8 mouse cellular contexts compared by ENCODE assay signal in genomic region chr17:28691687-28692340, GRCm38 (mm10). TPM values are rescaled to one million over a fixed set of nuclear protein-coding genes. Genes with fewer than 3 reads are reported as not detected.
DNase-seq lines count a peak whose midpoint lies in the region; ATAC-seq and TF ChIP-seq lines count a peak whose summit lies in the region.

No protein-coding gene starts in this region.

- under 1% methylated on average over 53 of the region's 53 CpGs for WGBS in cerebellum, adult 2 months
- 5% methylated on average over 45 of the region's 53 CpGs for WGBS in forebrain, postnatal 0 days
- WGBS in hindbrain, embryonic 16.5 days: under 1% methylated on average over 50 of the region's 53 CpGs
- under 1% methylated on average over 53 of the region's 53 CpGs for WGBS in liver, embryonic 14.5 days (ENCODE audit: insufficient replicate concordance)
- WGBS in neural tube, embryonic 14.5 days: under 1% methylated on average over 46 of the region's 53 CpGs

- no peak for TF ChIP-seq CTCF in cerebellum, adult 2 months (IDR thresholded peaks at IDR 0.05; ENCODE audit: borderline replicate concordance, insufficient read depth, low read depth, low read length)
- TF ChIP-seq CTCF in forebrain, postnatal 0 days (IDR thresholded peaks at IDR 0.05; ENCODE audit: low read depth): no peak; the same call in 1 of the 2 replicates
- TF ChIP-seq CTCF in liver, embryonic 14.5 days (IDR thresholded peaks at IDR 0.05; ENCODE audit: low read depth): no peak

- H3K4me1 ChIP-seq in cerebellum, adult 2 months (ENCODE audit: control insufficient read depth, insufficient read depth, low read length): peaks cover 7% of the 10 kb centered on the region
- peaks cover 21% of the 10 kb centered on the region for H3K4me1 ChIP-seq in forebrain, postnatal 0 days (ENCODE audit: insufficient read depth)
- H3K4me1 ChIP-seq in hindbrain, embryonic 16.5 days (ENCODE audit: control insufficient read depth, insufficient read depth, low read depth, low read length): peaks cover 36% of the 10 kb centered on the region
- peaks cover 31 to 32% of the 10 kb centered on the region in 2 experiments for H3K4me1 ChIP-seq in liver, embryonic 14.5 days (replicated peaks; ENCODE audit: control insufficient read depth in 2 of 2, insufficient read depth in 2 of 2, low read length in 1 of 2)
- peaks cover 23% of the 10 kb centered on the region for H3K4me1 ChIP-seq in neural tube, embryonic 14.5 days (ENCODE audit: control insufficient read depth, insufficient read depth, low read length)

- peak; percentile 50 to 57 for DNase-seq in lung, adult 18-20 months
- DNase-seq in lung, postnatal 36 days: no peak
- peak; percentile 67 to 71 for DNase-seq in cerebellum, adult 2 months
- peak; percentile 52 for DNase-seq in forebrain, postnatal 0 days
- DNase-seq in liver, embryonic 14.5 days (ENCODE audit: low read depth in 3 of 3, low spot score in 3 of 3): no peak
- peak; percentile 47 to 52 for DNase-seq in thymus, postnatal 10 days (ENCODE audit: low spot score in 2 of 2)

- peak overlapping the region; percentile 92 for H3K9ac ChIP-seq in forebrain, postnatal 0 days
- H3K9ac ChIP-seq in hindbrain, embryonic 16.5 days (ENCODE audit: low read depth, low read length): peak overlapping the region; percentile 97
- peak overlapping the region; percentile 98 for H3K9ac ChIP-seq in liver, embryonic 14.5 days (replicated peaks)
- H3K9ac ChIP-seq in neural tube, embryonic 14.5 days (replicated peaks; ENCODE audit: low read depth, low read length): peak overlapping the region; percentile 92

- peak overlapping the region; percentile 87 for H3K27ac ChIP-seq in cerebellum, adult 2 months (ENCODE audit: insufficient read depth, low read length)
- peak overlapping the region; percentile 98 for H3K27ac ChIP-seq in forebrain, postnatal 0 days (ENCODE audit: low read depth, low read length)
- peak overlapping the region; percentile 97 for H3K27ac ChIP-seq in hindbrain, embryonic 16.5 days (ENCODE audit: low read depth, low read length)
- H3K27ac ChIP-seq in liver, embryonic 14.5 days: peak overlapping the region; percentile 90
- H3K27ac ChIP-seq in neural tube, embryonic 14.5 days (ENCODE audit: low read depth, low read length): peak overlapping the region; percentile 94

- no peak for TF ChIP-seq POLR2A in cerebellum, adult 2 months (IDR thresholded peaks at IDR 0.05; ENCODE audit: borderline replicate concordance, insufficient read depth, low read length)

- H3K27me3 ChIP-seq in cerebellum, adult 2 months (ENCODE audit: control insufficient read depth, insufficient read depth, low read length): no peaks in the 10 kb centered on the region
- H3K27me3 ChIP-seq in forebrain, postnatal 0 days (ENCODE audit: insufficient read depth, low read length): no peaks in the 10 kb centered on the region
- no peaks in the 10 kb centered on the region for H3K27me3 ChIP-seq in hindbrain, embryonic 16.5 days (replicated peaks; ENCODE audit: control insufficient read depth, insufficient read depth, low read length)
- H3K27me3 ChIP-seq in liver, embryonic 14.5 days (ENCODE audit: control insufficient read depth, insufficient read depth, low read length): no peaks in the 10 kb centered on the region
- H3K27me3 ChIP-seq in neural tube, embryonic 14.5 days (ENCODE audit: control insufficient read depth, insufficient read depth, low read length): no peaks in the 10 kb centered on the region

- ATAC-seq in forebrain, postnatal 0 days: peak; percentile 39
- ATAC-seq in hindbrain, embryonic 16.5 days: peak; percentile 51
- peak; percentile 36 for ATAC-seq in liver, embryonic 14.5 days (ENCODE audit: insufficient read depth)
- peak; percentile 52; the same call in 1 of the 2 replicates for ATAC-seq in neural tube, embryonic 14.5 days (ENCODE audit: low read depth)

- no peaks in the 10 kb centered on the region for H3K9me3 ChIP-seq in forebrain, postnatal 0 days (ENCODE audit: low read length)
- H3K9me3 ChIP-seq in hindbrain, embryonic 16.5 days (ENCODE audit: control insufficient read depth, low read length): no peaks in the 10 kb centered on the region
- H3K9me3 ChIP-seq in liver, embryonic 14.5 days (ENCODE audit: control insufficient read depth, low read length): no peaks in the 10 kb centered on the region
- no peaks in the 10 kb centered on the region for H3K9me3 ChIP-seq in neural tube, embryonic 14.5 days (ENCODE audit: control insufficient read depth, low read length)

- no peak for TF ChIP-seq EP300 in liver, embryonic 14.5 days (IDR thresholded peaks at IDR 0.05; ENCODE audit: low read depth)

- 0 out of 2 replicates have a peak, but pooled peaks cover 3% of the 10 kb centered on the region for H3K36me3 ChIP-seq in forebrain, postnatal 0 days (ENCODE audit: insufficient read depth)
- no peaks in the 10 kb centered on the region for H3K36me3 ChIP-seq in hindbrain, embryonic 16.5 days (ENCODE audit: control insufficient read depth, insufficient read depth, low read length)
- 0 out of 2 replicates have a peak, but pooled peaks cover 6% of the 10 kb centered on the region for H3K36me3 ChIP-seq in liver, embryonic 14.5 days (replicated peaks; ENCODE audit: control insufficient read depth, insufficient read depth, low read depth)
- no peaks in the 10 kb centered on the region for H3K36me3 ChIP-seq in neural tube, embryonic 14.5 days (ENCODE audit: control insufficient read depth, insufficient read depth, low read length)

- H3K4me2 ChIP-seq in forebrain, postnatal 0 days (ENCODE audit: low read depth): peak overlapping the region; percentile 80
- H3K4me2 ChIP-seq in hindbrain, embryonic 16.5 days (ENCODE audit: low read length): peak overlapping the region; percentile 84
- H3K4me2 ChIP-seq in liver, embryonic 14.5 days (ENCODE audit: low read depth): peak overlapping the region; percentile 76
- peak overlapping the region; percentile 71 for H3K4me2 ChIP-seq in neural tube, embryonic 14.5 days (ENCODE audit: low read depth, low read length)

- peak overlapping the region; percentile 87 for H3K4me3 ChIP-seq in cerebellum, adult 2 months (replicated peaks; ENCODE audit: insufficient read depth, low read depth, low read length)
- H3K4me3 ChIP-seq in forebrain, postnatal 0 days (ENCODE audit: low read depth, low read length): peak overlapping the region; percentile 92
- H3K4me3 ChIP-seq in hindbrain, embryonic 16.5 days (ENCODE audit: low read length): peak overlapping the region; percentile 99
- H3K4me3 ChIP-seq in liver, embryonic 14.5 days (ENCODE audit: insufficient read depth in 1 of 2, low read depth in 2 of 2, low read length in 2 of 2): peak overlapping the region; percentile 85 to 100
- H3K4me3 ChIP-seq in neural tube, embryonic 14.5 days (ENCODE audit: low read depth, low read length): peak overlapping the region; percentile 98

RNA-seq across cellular contexts. Expression of gene Mapk14, which starts 0.7 kb away (rescaled TPM):
- 114 and 116 TPM in 2 replicates for polyA plus RNA-seq in cerebellum, adult 2 months (2012; rRNA removed)
- total RNA-seq in forebrain, postnatal 0 days (2014; rRNA removed): 28.7 and 33.5 TPM in 2 replicates
- 16.6 and 20.4 TPM in 2 replicates for polyA plus RNA-seq in forebrain, postnatal 0 days (2015; fragmentation: Nextera tagmentation; extraction: Ambion mirVana)
- polyA plus RNA-seq in hindbrain, embryonic 16.5 days (2015; fragmentation: Nextera tagmentation; extraction: Ambion mirVana): 22.7 and 24.0 TPM in 2 replicates
- polyA plus RNA-seq in liver, embryonic 14.5 days (2012; rRNA removed): 30.3 and 37.8 TPM in 2 replicates
- 33.2 and 36.1 TPM in 2 replicates for polyA plus RNA-seq in liver, embryonic 14.5 days (2014; fragmentation: Nextera tagmentation; extraction: Ambion mirVana)
- polyA plus RNA-seq in neural tube, embryonic 14.5 days (2014; fragmentation: Nextera tagmentation; extraction: Ambion mirVana): 30.0 and 35.6 TPM in 2 replicates

RNA-seq across cellular contexts. Expression of gene Slc26a8, which starts 1.8 kb away (rescaled TPM):
- polyA plus RNA-seq in cerebellum, adult 2 months (2012; rRNA removed): 4.9 and 5.5 TPM in 2 replicates
- 2.0 and 3.3 TPM in 2 replicates for total RNA-seq in forebrain, postnatal 0 days (2014; rRNA removed)
- 1.3 and 1.8 TPM in 2 replicates for polyA plus RNA-seq in forebrain, postnatal 0 days (2015; fragmentation: Nextera tagmentation; extraction: Ambion mirVana)
- polyA plus RNA-seq in hindbrain, embryonic 16.5 days (2015; fragmentation: Nextera tagmentation; extraction: Ambion mirVana): 1.4 TPM in 2 replicates
- polyA plus RNA-seq in liver, embryonic 14.5 days (2012; rRNA removed): 0.26 and 0.35 TPM in 2 replicates
- polyA plus RNA-seq in liver, embryonic 14.5 days (2014; fragmentation: Nextera tagmentation; extraction: Ambion mirVana): 0.11 and 0.21 TPM in 2 replicates
- polyA plus RNA-seq in neural tube, embryonic 14.5 days (2014; fragmentation: Nextera tagmentation; extraction: Ambion mirVana): 1.9 and 3.0 TPM in 2 replicates

RNA-seq across cellular contexts. Expression of gene AC170998.1, which starts 34.1 kb away (rescaled TPM):
- polyA plus RNA-seq in cerebellum, adult 2 months (2012; rRNA removed): 1.0 and 2.0 TPM in 2 replicates
- 1.2 and 5.6 TPM in 2 replicates for total RNA-seq in forebrain, postnatal 0 days (2014; rRNA removed)
- polyA plus RNA-seq in forebrain, postnatal 0 days (2015; fragmentation: Nextera tagmentation; extraction: Ambion mirVana): 1.7 TPM in 1 of 2 replicates, not detected in the other
- 1.9 TPM in 2 replicates for polyA plus RNA-seq in hindbrain, embryonic 16.5 days (2015; fragmentation: Nextera tagmentation; extraction: Ambion mirVana)
- polyA plus RNA-seq in liver, embryonic 14.5 days (2012; rRNA removed): 0.06 and 0.58 TPM in 2 replicates
- 0.40 and 0.74 TPM in 2 replicates for polyA plus RNA-seq in liver, embryonic 14.5 days (2014; fragmentation: Nextera tagmentation; extraction: Ambion mirVana)
- polyA plus RNA-seq in neural tube, embryonic 14.5 days (2014; fragmentation: Nextera tagmentation; extraction: Ambion mirVana): 2.3 and 2.8 TPM in 2 replicates

Comparison
In these comparisons a context has a peak if more than half of its experiments do, and no peak if none do; other contexts are left out.
1. DNase-seq: peak in lung, adult 18-20 months (2 of 2), cerebellum, adult 2 months (2 of 2), forebrain, postnatal 0 days (single experiment) and thymus, postnatal 10 days (2 of 2); none in lung, postnatal 36 days (single experiment) and liver, embryonic 14.5 days (0 of 3).
2. Peak in every context shown above with its lines, with median percentiles within 50 percentile points of each other: H3K27ac ChIP-seq, H3K4me3 ChIP-seq, ATAC-seq, H3K4me2 ChIP-seq and H3K9ac ChIP-seq.